Mouse (Mus musculus) natural killer cell, adult 2 months (primary cell): ENCODE measurements around the gene Rcc1.

Experiments used
- DNase-seq, 2 experiments: peaks; one replicate each; pipeline ENCODE4 v3.0.0; 2022; ENCODE audit warnings: low spot score in 2 of 2

Rcc1 gene

GRCm38 (mm10) chr4:132353481-132353885 lies at the start of gene Rcc1:
Rcc1 (minus strand) TSS chr4:132353605.
- peak; percentile 92 to 93 for DNase-seq

DNA sequence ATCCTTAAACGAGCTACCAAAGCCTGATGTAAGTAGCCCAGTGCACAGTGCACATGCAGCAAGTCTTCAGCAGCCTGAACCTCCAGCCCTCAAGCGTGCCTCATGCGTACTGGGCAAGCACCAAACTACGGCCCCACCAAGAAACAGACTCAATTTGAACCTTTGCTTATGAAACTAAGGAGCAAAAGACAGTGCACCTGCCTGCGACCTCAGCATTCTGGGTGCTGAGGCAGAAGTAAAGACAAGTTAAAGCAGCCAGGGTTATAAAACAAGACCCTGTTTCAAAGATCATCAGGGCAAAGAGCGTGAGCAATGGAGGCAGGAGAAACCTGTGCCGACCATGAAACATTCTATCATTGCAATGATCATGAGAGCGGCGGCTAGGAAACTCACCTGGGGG lies 47.6 kb upstream of the Rcc1 start:
- DNase-seq = no peak

- DNase-seq = no peak
Observed at GRCm38 (mm10) chr4:132398863-132399262, 45.5 kb upstream of the Rcc1 start.

DNA sequence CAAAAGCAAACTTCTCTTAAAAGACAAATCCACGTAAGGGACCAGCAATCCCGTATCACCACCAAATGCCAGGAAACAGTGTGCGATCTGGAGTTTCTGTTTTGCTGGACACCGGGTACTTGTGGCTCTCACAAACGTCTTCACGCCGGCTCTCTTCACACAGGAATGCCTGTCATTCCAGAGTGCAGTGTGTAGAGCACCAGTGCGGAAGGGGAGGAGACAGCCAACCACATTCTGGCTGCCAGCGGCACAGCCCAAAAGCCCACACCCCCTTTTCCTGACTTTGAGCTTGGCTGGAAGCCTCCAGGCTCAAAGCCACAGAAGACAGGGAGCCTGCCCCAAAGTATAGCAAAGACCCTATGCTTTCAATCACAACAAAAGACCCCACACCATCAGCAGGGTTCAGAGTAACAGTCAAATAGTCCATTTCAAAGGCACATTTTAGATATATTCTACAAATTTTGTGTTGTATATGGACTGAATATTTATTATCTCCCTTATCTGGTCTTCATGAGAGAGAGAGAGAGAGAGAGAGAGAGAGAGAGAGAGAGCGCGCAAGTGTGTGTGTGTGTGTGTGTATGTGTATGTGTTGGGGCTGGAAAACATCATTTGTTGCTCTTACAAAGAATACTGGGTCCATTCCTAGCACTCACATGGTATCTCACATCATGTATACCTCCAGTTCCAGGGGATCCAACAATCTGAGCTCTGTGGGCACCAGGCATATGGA lies 44.8 kb upstream of the Rcc1 start:
- no peak for DNase-seq

DNA sequence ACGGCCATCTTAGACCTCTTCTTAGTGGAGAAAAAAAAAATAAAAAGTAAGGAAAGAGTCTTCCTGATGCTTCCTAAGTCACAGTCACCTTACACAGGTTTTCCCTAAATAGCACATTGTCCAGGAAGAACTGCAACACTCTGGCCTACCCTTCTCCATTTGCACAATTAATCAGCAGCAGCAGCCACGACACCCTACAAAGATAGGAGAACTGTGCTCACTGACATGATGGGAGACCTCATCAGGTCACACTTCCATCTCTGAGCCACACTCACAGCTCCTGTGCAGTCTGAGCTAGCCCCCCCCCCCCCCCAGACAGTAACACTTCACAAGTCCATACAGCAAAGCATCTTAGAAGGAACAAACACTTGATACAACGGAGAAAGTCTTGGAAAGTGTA lies 43.7 kb upstream of the Rcc1 start:
- no peak for DNase-seq

DNA sequence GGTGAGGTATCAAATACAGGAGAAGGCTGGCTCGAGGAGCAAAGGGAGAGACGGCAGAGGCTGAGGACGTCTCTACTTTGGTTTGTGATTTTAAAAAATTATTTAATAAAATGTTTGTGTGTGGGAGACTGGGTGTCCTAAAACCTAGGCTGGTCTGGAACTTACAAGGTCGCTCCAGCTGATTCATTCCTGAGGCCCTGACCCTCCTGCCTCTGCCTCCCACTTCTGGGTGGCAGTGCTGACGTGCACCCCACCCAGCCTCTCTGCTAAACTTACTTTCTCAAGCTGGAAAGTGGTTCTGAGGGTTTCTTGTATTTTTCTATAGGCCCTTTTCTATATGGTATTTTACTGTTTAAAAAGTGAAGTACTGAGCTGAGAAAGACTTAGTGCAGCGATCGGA lies 42.8 kb upstream of the Rcc1 start:
- no peak for DNase-seq

- DNase-seq = no peak
Observed at GRCm38 (mm10) chr4:132391063-132391740, 37.8 kb upstream of the Rcc1 start.

DNA sequence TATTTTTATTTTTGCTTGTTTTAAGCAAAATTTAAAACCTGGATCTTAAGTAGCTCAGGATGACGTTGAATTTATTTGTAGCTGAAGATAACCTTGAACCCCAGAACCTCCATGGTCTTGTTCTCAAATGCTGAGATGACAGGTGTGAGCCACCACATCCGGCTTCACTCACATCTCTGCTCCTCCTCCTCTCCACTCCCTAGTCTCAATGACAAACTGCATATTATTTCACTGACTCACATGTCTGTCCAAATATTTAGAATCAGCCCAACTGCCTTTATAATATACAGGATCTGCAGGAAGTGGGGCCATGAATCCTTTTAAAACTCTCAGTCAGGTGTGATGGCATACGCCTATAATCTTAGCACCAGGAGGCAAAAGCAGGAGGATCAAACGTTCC lies 35.9 kb upstream of the Rcc1 start:
- DNase-seq = no peak

- DNase-seq = no peak
Observed at GRCm38 (mm10) chr4:132387617-132388016, 34.2 kb upstream of the Rcc1 start.

DNA sequence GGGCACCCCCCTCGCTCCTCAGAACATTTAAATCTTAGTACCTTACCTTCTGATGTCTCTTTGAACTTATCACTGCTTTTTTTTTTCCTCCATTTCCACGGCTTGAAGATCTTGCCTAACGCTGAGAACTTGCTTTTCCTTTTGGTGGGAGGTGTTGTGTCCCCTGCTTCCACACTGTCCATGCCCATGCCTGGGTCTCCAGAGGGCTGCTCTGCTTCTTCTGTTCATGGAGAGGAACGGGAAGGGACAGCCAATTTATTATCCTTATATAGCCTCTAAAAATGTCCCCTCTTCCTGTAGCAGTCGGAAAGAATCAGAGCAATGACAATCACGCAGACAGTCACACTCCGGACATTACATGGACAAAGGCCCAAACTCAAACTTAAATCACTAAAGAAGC lies 33.4 kb upstream of the Rcc1 start:
- no peak for DNase-seq

DNA sequence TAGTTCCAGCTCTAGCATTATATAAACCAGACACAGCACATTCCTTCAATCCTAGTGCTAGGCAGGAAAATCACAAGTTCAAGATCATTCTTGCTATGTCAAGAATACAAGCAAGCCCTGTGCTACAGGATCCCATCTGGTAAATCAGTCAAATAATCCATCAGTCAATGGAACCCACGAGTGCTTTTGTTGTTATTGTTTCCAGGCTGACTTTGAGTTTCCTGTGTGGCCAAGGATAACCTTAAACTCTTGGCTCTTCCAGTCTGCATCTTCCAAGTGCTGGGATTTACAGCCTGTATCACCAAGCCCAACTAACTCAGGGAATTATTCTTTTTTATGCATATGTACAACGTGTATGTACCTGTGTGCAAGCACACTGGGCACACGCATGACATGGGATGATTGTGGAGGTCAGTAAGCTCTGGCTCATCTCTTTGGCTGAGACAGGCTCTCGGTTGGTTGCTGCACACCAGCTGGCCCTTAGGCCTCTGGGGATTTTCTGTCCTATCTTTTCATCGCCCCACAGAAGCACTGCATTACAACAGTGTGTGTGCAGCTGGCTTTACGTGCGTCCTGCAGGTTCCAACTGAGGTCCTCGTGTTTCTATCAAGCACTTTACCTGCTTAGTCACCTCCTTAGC lies 32.5 kb upstream of the Rcc1 start:
- no peak for DNase-seq

DNA sequence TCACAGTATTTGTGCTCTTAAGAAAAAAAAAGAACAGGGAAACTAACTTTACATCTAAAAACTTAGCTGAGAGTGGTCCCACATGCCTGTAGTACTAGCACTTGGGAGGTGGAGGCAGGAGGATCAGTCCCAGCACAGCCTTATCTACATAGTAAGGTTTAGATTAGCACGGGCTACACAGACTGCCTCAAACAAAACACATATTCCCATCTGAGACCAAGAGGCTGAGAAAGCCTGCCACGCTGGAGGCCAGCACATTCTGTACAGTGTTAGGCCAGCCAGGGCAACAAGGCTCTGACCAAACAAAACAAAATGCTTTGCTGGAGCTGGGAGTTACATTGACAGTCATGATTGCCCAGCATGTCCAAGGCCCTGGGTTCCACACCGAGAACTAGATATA lies 30.1 kb upstream of the Rcc1 start:
- no peak for DNase-seq

DNA sequence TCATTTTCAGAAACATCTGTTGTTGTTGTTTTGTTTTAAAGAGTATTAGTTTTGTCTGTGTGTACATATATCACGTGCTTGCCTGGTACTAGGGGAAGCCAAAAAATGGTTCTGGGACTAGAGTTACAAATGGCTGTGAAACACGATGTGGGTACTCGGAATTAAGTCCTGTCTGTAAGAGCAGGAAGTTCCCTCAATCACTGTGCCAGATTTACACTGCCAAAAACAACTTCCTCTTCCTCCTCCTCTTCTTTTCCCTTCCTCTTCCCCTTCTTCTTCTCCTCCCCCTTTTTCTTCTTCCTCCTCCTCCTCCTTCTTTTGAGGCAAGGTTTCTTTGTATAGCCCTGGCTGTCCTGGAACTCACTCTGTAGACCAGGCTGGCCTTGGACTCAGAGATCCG lies 28.9 kb upstream of the Rcc1 start:
- no peak for DNase-seq

- DNase-seq = no peak
Observed at GRCm38 (mm10) chr4:132380965-132381616, 27.7 kb upstream of the Rcc1 start.

DNA sequence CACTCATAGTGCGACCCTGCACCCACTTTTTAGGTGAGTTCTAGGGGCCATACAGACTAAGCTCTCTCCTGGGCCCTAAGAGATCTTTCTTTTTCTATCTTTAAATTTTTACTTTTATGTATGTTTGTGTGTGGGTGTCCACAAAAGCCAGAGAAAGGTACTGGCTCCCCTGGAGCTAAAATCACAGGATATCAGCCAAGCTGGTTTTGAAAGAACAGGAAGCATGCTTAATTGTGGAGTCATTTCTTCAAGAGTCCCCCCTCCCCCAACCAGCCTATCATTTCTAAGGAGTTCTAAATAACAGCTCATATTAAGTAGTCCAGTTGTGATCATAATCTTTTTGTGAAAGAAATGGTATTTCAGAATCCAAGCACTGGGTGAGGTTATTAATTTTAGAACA lies 20.4 kb upstream of the Rcc1 start:
- no peak for DNase-seq

- DNase-seq = no peak
Observed at GRCm38 (mm10) chr4:132369953-132370750, 16.7 kb upstream of the Rcc1 start.

DNA sequence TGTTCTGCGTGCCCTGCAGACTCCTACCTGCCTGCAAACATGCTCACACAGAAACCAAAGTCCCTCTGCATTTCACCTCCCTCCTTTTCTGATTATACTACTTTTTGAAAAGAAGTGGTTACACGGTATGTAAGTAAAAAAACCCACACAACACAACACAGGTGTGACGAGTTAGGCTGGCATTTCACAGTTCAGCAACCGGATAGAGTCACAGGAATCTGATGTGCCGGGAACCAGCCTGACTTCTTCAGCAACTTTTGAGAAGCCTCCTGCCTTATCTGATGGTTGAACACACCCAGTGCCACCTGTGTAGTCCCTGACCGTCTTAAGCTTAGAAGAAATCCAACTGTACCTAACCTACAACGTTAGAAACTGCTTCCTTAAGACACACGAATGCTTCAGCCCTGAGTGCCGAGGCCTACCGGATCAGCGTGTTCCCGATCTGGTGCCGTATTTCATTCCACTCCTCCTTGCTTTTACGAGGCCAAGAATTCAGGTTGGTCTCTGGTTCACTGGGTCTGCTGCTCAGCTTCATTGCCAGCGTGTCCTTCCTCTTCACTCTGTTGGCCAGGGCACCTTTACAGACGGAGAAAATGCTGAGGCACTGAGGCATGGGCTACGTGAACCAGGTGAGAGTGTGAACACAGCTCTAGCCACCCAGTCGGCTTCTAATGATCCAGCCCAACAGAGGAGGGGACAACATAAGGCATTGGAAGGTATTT lies 14.2 kb upstream of the Rcc1 start:
- DNase-seq = no peak

- DNase-seq = no peak
Observed at GRCm38 (mm10) chr4:132365450-132366060, 12.2 kb upstream of the Rcc1 start.

DNA sequence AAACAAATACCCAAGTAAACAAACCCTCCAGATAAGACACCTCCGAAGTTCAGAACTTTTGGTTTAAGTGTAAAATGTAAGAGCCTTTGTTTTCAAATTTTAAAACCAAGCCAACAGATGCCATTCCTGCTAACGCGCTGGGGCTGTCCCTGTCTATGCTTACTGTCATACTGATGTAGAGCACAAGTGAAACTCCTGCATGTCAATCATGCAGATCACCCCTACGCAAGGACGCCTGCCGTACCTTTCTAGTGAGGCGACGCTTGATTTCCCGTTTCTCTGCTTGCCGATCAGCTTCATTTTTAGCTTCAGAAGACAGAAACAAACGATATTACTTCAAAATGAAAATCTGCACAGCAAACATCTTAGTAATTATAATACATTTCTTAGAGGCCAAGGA lies 10.1 kb upstream of the Rcc1 start:
- no peak for DNase-seq

DNA sequence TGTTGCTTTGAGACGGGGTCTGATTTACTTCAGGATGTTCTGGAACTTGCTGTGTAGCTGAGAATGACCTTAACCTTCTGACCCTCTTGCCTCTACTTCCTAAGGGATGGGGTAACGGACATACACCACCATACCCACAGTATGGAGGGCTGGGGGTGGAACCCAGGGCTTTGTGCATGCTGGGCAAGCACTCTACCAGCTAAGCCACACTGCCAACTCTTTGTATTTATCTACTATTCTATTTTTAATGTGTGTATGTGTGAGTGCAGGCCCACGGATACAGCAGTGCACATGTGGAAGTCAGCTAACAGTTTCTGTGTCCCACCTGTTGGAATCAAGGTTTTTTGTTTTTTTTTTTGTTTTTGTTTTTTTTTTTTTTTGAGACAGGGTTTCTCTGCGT lies 6.1 kb upstream of the Rcc1 start:
- DNase-seq = no peak

GRCm38 (mm10) chr4:132356170-132356569 lies 2.8 kb upstream of the Rcc1 start:
- DNase-seq = peak; percentile 21 to 22
